Mouse (Mus musculus): Measurements from ENCODE around the gene Rnf181. TPM values are rescaled to one million over a fixed set of nuclear protein-coding genes. Genes with fewer than 3 reads are reported as not detected.

Gene Rnf181
- 10 to 100 TPM; 35.9 to 36.6 TPM for total RNA-seq (2021)
- long read RNA-seq, experiment 1, transcript Rnf181-201 (5 exons, 1,434 nt), result major isoform, 24 of 39 reads
- long read RNA-seq, experiment 1, partial matches to known transcripts, result 6 of 39 reads
- long read RNA-seq, experiment 1, other reads (novel, unspliced or antisense), result 7 of 39 reads
- long read RNA-seq, experiment 2, transcript Rnf181-201 (5 exons, 1,434 nt), result major isoform, 35 of 57 reads
- long read RNA-seq, experiment 2, partial matches to known transcripts, result 10 of 57 reads
- long read RNA-seq, experiment 2, other reads (novel, unspliced or antisense), result 10 of 57 reads

- no peak for DNase-seq
Measured at GRCm38 (mm10) chr6:72366844-72367443, at the start of gene Rnf181. Rnf181 (minus strand) TSS chr6:72366956.

DNA sequence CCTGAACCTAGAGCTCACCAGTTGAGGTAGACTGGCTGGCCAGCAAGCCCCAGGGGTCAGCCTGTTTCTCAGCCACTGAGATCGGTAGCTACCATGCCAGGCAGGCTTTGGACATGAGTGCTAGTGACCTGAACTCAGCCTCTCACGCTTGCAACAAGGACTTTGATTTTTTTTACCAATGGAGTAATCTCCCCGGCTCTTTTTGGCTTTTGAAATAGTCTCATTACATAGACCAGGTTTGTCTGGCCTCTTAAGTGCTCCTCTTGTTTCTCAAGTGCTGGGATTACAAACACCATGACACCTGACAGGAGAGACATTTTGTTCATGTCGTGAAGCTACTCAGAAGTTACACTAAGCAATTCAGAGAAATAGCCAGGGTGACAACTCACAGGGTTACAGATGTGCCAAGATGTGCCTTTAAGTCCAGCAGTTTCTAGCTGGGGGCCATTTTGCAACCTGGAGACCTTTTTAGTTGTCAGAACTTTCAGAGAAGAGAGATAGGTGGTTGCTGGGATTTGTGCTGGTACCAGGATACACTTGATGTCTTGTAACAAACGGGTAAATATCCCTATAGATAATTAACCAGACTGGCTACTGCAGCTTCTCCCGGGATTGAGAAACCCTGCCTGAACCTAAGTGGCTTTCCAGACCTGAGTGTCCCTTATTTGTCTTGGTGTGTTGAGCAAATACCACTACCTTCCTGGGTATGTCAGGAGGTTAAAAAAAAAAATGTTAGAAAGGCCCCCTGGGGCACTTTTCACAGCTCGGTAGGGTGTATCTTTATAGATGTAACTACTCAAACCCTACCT, 49.4 kb upstream of the Rnf181 start:
- no peak for DNase-seq

DNA sequence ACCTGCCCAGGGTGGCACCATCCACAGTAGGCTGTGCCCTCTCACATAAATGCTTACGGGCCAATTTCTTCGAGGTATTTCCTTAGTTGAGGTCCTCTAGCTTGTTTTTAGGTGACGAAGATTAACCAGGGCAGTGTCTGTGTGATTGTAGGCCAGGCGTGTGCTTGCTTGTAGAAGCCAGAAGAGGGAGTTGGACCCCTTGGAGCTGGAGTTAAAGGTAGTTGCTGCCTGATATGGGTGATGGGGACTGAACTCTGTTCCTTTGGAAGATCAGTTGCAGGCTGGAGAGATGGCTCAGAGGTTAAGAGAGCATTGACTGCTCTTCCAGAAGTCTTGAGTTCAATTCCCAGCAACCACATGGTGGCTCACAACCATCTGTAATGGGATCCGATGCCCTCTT, 48.4 kb upstream of the Rnf181 start:
- DNase-seq, result no peak

- peak; percentile 94 for DNase-seq
Measured at GRCm38 (mm10) chr6:72414076-72414756, 47.5 kb upstream of the Rnf181 start, which contains the start of gene Ggcx. Ggcx (plus strand) TSS chr6:72414308.

GRCm38 (mm10) chr6:72410518-72410917, 43.8 kb upstream of the Rnf181 start:
- no peak for DNase-seq

DNA sequence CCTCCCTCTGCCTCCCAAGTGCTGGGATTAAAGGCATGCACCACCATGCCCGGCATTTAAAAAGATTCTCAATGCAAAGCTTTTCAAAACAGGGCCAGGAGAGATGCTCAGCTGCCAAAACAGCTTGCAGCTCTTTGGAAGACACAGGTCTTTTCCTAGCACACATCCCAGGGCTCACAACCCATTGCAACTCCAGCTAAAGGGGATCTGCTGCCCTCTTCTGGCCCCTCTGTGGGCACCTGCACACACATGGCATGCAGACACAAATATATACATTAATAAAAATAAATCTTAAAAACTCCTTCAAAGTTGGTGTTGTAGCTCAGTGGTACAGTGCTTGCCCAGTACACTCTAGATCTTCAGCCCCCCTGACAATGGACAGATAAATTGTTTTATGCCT, 43.2 kb upstream of the Rnf181 start:
- no peak for DNase-seq

DNA sequence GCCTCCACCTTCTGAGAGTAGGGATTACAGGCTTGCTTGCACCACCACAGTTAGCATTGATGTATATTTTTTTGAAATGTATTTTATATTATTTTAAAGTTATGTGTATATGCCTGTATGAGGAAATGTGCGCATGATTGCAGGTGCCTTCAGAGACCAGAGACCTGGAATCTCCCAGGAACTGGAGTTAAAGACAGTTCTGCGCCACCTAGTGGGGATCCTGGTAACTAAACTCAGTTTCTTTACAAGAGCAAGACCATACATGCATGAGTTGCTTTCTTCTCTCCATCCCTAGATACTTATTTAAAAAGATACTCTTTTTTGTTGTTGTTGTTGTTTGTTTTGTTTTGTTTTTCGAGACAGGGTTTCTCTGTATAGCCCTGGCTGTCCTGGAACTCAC, 42.8 kb upstream of the Rnf181 start:
- peak; percentile 73 for DNase-seq

- DNase-seq, result peak; percentile 78
Measured at GRCm38 (mm10) chr6:72407119-72407518, 40.4 kb upstream of the Rnf181 start.

DNA sequence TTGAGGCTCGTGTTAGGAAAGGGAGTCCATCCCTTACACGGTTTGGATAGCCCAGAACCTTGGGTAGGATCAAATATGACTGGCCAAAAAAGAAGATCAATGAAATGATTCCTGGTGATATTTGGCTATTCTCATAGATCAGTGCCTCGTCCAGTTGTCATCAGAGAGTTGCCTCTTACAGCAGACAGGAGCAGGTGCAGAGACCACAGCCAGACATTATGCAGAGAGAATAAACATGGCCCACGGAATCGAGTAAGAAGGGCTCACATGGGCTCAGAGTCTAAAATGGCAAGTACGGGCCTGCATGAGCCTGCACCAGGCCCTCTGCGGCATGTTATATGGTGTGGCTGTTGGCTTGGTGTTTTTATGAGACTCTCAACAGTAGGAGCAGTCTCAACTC, 38.6 kb upstream of the Rnf181 start:
- DNase-seq, result no peak

DNA sequence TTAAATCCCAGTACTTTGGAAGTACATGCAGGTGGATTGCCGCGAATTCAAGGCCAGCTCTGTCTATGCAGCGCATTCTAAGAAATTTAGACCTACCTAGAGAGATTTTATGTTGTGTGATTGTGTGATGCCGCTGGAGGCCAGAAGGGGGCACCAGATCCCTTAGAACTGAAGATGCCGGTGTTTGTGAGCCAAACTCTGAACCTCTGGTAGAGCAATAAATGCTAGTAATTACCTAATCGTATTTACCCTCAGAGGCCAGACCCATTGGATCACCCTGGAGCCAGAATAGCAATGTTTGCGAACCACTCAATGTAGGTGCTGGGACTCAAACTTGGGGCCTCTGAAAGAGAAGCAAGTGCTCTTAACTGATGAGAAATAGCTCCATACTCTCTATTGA, 35.1 kb upstream of the Rnf181 start:
- peak; percentile 76 for DNase-seq

DNA sequence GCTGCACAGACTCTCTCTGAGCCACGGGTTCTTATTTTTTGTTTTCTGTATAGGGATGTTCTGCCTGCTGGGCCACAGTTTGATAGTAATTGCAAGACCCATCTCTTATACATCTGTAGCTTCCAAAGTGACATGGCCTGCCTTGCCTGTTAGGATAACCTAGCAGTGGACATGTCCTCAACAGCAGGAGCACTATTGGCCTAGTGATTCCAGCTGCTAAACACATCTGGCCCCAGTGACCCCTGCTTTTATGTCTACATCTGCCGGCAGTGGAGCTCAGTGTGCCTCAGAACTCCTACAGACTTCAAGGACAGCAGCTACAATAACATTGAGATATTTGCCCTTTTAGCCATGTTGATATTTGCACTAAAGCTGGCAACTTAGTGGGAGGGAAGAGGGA, 33.2 kb upstream of the Rnf181 start:
- DNase-seq, result no peak

GRCm38 (mm10) chr6:72396837-72397251, 30.1 kb upstream of the Rnf181 start:
- no peak for DNase-seq

- no peak for DNase-seq
Measured at GRCm38 (mm10) chr6:72392341-72392740, 25.6 kb upstream of the Rnf181 start.

DNA sequence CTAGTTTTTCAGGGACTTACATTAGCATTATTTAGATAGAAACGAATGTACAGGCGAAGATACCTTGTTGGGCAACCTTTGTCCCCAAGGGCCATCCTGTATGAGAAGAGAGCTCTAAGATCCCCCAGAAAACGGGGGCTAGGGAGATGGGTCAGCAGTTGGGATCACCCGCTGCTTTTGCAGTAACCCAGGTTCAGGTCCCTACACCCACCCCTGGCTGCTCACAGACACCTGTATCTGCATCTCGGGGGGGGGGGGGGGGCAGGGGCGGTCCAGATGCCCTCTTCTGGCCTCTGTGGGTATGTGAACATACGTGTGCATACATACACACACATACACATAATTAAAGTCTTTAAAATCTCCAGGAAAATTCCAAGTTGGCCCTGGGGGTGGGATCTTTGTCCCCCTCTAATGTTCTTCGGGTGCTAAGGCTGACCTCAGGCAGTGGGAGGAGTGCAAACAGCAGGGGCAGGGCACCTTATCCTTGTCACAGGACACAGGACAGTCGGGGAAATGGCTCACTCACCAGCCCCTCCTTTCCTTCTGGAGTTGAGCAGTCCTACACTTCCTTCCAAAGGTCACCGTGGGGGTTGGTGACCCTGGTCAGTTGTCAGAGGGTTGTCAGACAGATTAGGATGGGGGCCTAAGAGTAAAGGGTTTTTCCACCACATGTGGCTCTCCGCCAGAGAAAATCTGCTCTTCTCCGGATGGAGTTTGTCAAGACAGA, 24.2 kb upstream of the Rnf181 start:
- peak; percentile 19 for DNase-seq

- DNase-seq, result peak; percentile 87
Measured at GRCm38 (mm10) chr6:72389941-72390771, 23.4 kb upstream of the Rnf181 start, which contains the start of gene Vamp8. Vamp8 (minus strand) TSS chr6:72390703.

DNA sequence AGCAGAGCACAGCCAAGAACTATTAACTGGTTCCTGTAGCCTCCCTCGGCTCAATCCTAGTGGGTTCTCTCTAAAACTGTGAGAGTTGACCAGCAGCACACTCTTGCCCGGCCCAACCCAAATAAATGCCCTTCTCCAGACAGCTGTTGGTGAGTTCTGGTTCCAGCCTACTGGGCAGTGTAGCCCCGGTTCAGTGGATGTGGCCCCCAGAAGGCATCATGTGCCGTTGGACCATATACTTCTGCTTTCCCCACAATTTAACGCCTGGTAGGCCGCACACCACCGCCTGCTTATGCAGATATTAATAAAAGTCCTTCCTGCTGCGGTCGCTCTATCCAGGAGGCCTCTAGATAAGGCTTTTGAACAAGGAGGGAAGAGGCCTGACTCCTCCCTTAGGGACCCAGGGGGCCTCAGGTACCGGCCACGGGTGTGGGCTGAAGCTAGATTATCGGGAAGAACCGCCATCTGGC, 22.8 kb upstream of the Rnf181 start:
- DNase-seq, result no peak

GRCm38 (mm10) chr6:72388791-72389329, 22.1 kb upstream of the Rnf181 start:
- no peak for DNase-seq

GRCm38 (mm10) chr6:72388266-72388665, 21.5 kb upstream of the Rnf181 start:
- no peak for DNase-seq

DNA sequence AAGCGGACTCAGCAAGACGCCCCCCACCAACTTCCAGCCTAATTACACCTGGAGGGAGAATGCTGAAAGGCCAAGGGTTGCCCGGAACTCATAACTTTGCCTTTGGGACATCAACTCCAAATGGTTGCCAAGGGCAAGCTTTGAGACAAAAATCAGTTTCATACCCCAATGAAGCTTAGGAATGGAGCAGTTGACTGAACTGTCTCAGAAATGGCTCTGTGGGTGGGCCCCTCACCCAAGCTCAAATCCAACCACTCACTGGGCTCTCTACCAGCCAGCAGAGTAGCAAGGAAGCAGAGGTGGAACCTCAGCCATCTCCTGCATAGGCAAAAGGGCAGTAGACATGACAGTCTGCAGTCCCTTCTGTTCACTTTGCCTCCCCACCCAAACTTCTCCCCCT, 21.1 kb upstream of the Rnf181 start:
- DNase-seq, result no peak

GRCm38 (mm10) chr6:72386561-72386960, 19.8 kb upstream of the Rnf181 start:
- DNase-seq, result no peak

Measured in gastrocnemius, postnatal 10 days (tissue).